Mouse (Mus musculus): ENCODE results near the gene Odf3.
A peak's percentile ranks its signal among the peaks of the same experiment; 100 is the strongest.

Gene Odf3

GRCm38 (mm10) chr7:140847755-140848580 is at the start of gene Odf3:
Gene Odf3, plus strand, starts transcription at chr7:140847805.
- peak; percentile 49 for DNase-seq (ENCODE audit: low spot score)

GRCm38 (mm10) chr7:140798212-140798611 is 49.4 kb upstream of the Odf3 start:
- no peak for DNase-seq (ENCODE audit: low spot score)

GRCm38 (mm10) chr7:140802629-140803028 is 45.0 kb upstream of the Odf3 start:
- DNase-seq (ENCODE audit: low spot score) = no peak

GRCm38 (mm10) chr7:140805704-140806103 is 41.9 kb upstream of the Odf3 start:
- no peak for DNase-seq (ENCODE audit: low spot score)

GRCm38 (mm10) chr7:140810496-140810895 is 37.1 kb upstream of the Odf3 start:
- DNase-seq (ENCODE audit: low spot score) = no peak

GRCm38 (mm10) chr7:140811714-140812113 is 35.9 kb upstream of the Odf3 start:
- no peak for DNase-seq (ENCODE audit: low spot score)

GRCm38 (mm10) chr7:140812850-140813249 is 34.8 kb upstream of the Odf3 start:
- DNase-seq (ENCODE audit: low spot score) = no peak

GRCm38 (mm10) chr7:140820173-140820572 is 27.4 kb upstream of the Odf3 start:
- no peak for DNase-seq (ENCODE audit: low spot score)

- no peak for DNase-seq (ENCODE audit: low spot score)
Measured at GRCm38 (mm10) chr7:140821305-140821652, 26.3 kb upstream of the Odf3 start.

- DNase-seq (ENCODE audit: low spot score) = no peak
Measured at GRCm38 (mm10) chr7:140821653-140822329, 25.8 kb upstream of the Odf3 start, which contains the start of gene Zfp941. Gene Zfp941, minus strand, starts transcription at chr7:140822178.

- no peak for DNase-seq (ENCODE audit: low spot score)
Measured at GRCm38 (mm10) chr7:140822731-140823130, 24.9 kb upstream of the Odf3 start.

- DNase-seq (ENCODE audit: low spot score) = no peak
Measured at GRCm38 (mm10) chr7:140828171-140828881, 19.3 kb upstream of the Odf3 start.

- DNase-seq (ENCODE audit: low spot score) = no peak
Measured at GRCm38 (mm10) chr7:140831447-140831846, 16.2 kb upstream of the Odf3 start.

GRCm38 (mm10) chr7:140833341-140833740 is 14.3 kb upstream of the Odf3 start:
- no peak for DNase-seq (ENCODE audit: low spot score)

GRCm38 (mm10) chr7:140834968-140835757 is 12.4 kb upstream of the Odf3 start, which contains the start of gene Urah:
Gene Urah, plus strand, starts transcription at chr7:140835018.
- DNase-seq (ENCODE audit: low spot score) = no peak

GRCm38 (mm10) chr7:140835758-140836087 is 11.9 kb upstream of the Odf3 start:
- DNase-seq (ENCODE audit: low spot score) = no peak

- no peak for DNase-seq (ENCODE audit: low spot score)
Measured at GRCm38 (mm10) chr7:140836243-140837115, 11.1 kb upstream of the Odf3 start.

- no peak for DNase-seq (ENCODE audit: low spot score)
Measured at GRCm38 (mm10) chr7:140839556-140839955, 8.0 kb upstream of the Odf3 start.

- no peak for DNase-seq (ENCODE audit: low spot score)
Measured at GRCm38 (mm10) chr7:140840750-140841735, 6.6 kb upstream of the Odf3 start.

- no peak for DNase-seq (ENCODE audit: low spot score)
Measured at GRCm38 (mm10) chr7:140843806-140844205, 3.8 kb upstream of the Odf3 start.
